Mouse (Mus musculus) embryonic facial prominence, embryonic 12.5 days (tissue): ENCODE results near the gene Vmn1r209. TPM values are rescaled to one million over a fixed set of nuclear protein-coding genes. Genes with fewer than 3 reads are reported as not detected.

Experiments used
- polyA plus RNA-seq: library from polyadenylated mRNA; unstranded; fragments of >200 nt; fragmentation: Nextera tagmentation; extraction: Ambion mirVana; gene quantifications from 2 replicates; pipeline ENCODE4 v1.2.1, GENCODE M21; 2016

The Vmn1r209 gene
- polyA plus RNA-seq, 1 experiment from 2014 or later, result not detected

Other genes with a start within 250 kb of the Vmn1r209 start
- not detected in 2 replicates for gene Vmn1r205, start 216.7 kb downstream of the Vmn1r209 start, polyA plus RNA-seq
- not detected in 2 replicates for gene Vmn1r206, start 185.4 kb downstream of the Vmn1r209 start, polyA plus RNA-seq
- gene Vmn1r207-ps, start 80.1 kb downstream of the Vmn1r209 start, polyA plus RNA-seq, result not detected in 2 replicates
- gene Vmn1r208, start 32.3 kb downstream of the Vmn1r209 start, polyA plus RNA-seq, result not detected in 2 replicates
- not detected in 2 replicates for gene Vmn1r210, start 21.7 kb upstream of the Vmn1r209 start, polyA plus RNA-seq
- not detected in 2 replicates for gene Vmn1r211, start 47.9 kb upstream of the Vmn1r209 start, polyA plus RNA-seq
- gene Vmn1r212, start 74.5 kb upstream of the Vmn1r209 start, polyA plus RNA-seq, result not detected in 2 replicates
- gene Vmn1r213, start 198.0 kb upstream of the Vmn1r209 start, polyA plus RNA-seq, result not detected in 2 replicates
- gene Vmn1r214, start 220.7 kb upstream of the Vmn1r209 start, polyA plus RNA-seq, result not detected in 2 replicates